Mouse (Mus musculus): Measurements from ENCODE around the gene Jag2.

- no peak for TF ChIP-seq EP300 (IDR thresholded peaks at IDR 0.05; ENCODE audit: low read depth)
- peak; percentile 40 for TF ChIP-seq CTCF (IDR thresholded peaks at IDR 0.05; ENCODE audit: low read depth)
Measured at GRCm38 (mm10) chr12:112925950-112926349, 3.6 kb downstream of the Jag2 start.
